Mouse (Mus musculus): ENCODE measurements around the gene Rps16. TPM values are rescaled to one million over a fixed set of nuclear protein-coding genes. Genes with fewer than 3 reads are reported as not detected.

Rps16 gene
- polyA plus RNA-seq, 1 experiment from 2014 or later, result 1,287 TPM

DNA sequence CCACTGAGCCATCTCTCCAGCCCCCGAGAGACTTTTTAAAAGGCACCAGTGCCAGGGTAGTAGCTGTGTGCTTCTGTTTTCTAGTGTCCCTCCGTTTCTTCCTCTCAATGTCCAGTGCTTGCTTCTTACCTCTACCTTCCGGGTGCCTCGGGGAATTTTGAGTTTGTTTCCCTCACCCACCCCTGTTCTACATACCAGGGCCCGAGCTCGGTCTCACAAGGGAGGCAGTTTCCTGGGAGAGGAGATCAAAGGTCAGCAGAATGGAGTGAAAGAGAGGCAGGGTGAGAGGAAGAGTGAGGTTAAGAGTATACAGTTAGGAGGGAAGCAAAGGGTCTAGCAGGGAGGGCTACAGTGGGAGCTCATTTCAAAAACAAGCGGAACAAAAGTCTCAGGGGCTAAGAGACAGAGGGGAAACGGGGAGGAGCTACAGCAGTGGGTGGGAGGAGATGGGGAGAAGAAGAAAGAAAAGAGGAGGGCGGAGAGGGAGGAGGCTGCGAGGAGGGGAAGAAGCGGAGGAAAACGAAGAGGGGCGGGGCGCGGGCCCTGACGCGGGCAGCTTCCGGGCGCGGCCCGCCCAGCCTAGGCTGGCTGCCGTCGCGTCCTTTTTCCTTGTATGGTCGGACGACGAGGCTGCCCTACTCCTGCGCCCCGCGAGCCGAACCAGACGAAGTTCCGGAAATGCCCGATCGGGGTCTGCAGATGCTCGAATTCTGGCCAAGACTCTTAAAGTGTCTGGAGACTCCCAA, 24.9 kb downstream of the Rps16 start:
- Histone ChIP-seq H3K4me2 (replicated peaks; ENCODE audit: low read depth, low read length) (peak overlapping the region; percentile 77), H3K4me1 (ENCODE audit: control insufficient read depth, insufficient read depth, low read length) (peaks cover 27% of the 10 kb centered on the region), H3K9ac (ENCODE audit: low read depth, low read length) (peak overlapping the region; percentile 68), H3K27ac (ENCODE audit: low read depth, low read length) (peak overlapping the region; percentile 98), H3K4me3 (ENCODE audit: low read length) (peak overlapping the region; percentile 37), H3K27me3 (ENCODE audit: control insufficient read depth, insufficient read depth, low read length) (no peaks in the 10 kb centered on the region), H3K36me3 (ENCODE audit: control insufficient read depth, insufficient read depth, low read length) (peaks cover 8% of the 10 kb centered on the region; the same call in 1 of the 2 replicates), H3K9me3 (ENCODE audit: control insufficient read depth, low read length) (no peaks in the 10 kb centered on the region)
- ATAC-seq (ENCODE audit: low FRiP score, low TSS enrichment), result peak; percentile 41
- WGBS, result under 1% methylated on average over 36 of the region's 36 CpGs

DNA sequence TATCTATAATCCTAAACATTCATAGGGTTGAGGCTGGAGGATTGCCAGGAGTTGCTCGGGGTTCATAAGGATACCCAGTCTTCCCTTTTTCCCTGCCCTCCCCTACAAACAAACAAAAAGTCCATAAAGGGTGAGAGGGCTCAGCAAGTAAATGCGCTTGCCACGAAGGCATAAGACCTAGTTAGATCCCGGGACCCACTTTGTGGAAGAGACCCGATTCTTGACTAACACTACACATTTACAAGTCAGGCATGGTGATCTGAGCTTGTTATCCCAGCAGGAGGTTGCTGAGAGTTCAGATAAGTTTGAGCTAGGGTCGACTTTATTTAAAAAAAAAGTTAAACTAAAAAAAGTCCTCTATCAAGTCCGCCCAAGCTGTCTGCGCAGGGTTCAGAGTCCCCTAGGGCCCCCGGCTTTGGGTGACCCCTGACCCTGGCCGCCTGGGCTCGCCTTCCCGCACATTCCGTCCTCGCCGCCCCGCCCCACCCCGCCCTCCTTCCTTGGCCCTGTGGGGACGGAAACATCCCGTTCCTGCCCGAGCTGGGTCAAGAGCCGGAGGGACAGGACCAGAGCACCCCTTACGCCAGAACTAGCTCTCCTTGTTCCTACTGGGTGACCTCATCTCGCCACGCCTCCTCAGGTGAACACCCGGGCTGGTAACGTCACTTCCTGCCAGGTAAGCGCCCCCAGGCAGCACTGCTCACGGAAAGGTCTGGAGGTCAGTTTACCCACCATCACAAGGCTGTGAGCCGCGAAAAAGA, 25.7 kb downstream of the Rps16 start:
- H3K4me3 ChIP-seq (ENCODE audit: low read length), result peak overlapping the region; percentile 37
- H3K27me3 ChIP-seq (ENCODE audit: control insufficient read depth, insufficient read depth, low read length), result no peaks in the 10 kb centered on the region
- H3K4me2 ChIP-seq (replicated peaks; ENCODE audit: low read depth, low read length), result peak overlapping the region; percentile 77
- no peak for ATAC-seq (ENCODE audit: low FRiP score, low TSS enrichment)
- peaks cover 28% of the 10 kb centered on the region for H3K4me1 ChIP-seq (ENCODE audit: control insufficient read depth, insufficient read depth, low read length)
- H3K36me3 ChIP-seq (ENCODE audit: control insufficient read depth, insufficient read depth, low read length), result peaks cover 7% of the 10 kb centered on the region; the same call in 1 of the 2 replicates
- peak overlapping the region; percentile 68 for H3K9ac ChIP-seq (ENCODE audit: low read depth, low read length)
- no peaks in the 10 kb centered on the region for H3K9me3 ChIP-seq (ENCODE audit: control insufficient read depth, low read length)
- H3K27ac ChIP-seq (ENCODE audit: low read depth, low read length), result peak overlapping the region; percentile 98
- WGBS, result 2% methylated on average over 30 of the region's 30 CpGs

DNA sequence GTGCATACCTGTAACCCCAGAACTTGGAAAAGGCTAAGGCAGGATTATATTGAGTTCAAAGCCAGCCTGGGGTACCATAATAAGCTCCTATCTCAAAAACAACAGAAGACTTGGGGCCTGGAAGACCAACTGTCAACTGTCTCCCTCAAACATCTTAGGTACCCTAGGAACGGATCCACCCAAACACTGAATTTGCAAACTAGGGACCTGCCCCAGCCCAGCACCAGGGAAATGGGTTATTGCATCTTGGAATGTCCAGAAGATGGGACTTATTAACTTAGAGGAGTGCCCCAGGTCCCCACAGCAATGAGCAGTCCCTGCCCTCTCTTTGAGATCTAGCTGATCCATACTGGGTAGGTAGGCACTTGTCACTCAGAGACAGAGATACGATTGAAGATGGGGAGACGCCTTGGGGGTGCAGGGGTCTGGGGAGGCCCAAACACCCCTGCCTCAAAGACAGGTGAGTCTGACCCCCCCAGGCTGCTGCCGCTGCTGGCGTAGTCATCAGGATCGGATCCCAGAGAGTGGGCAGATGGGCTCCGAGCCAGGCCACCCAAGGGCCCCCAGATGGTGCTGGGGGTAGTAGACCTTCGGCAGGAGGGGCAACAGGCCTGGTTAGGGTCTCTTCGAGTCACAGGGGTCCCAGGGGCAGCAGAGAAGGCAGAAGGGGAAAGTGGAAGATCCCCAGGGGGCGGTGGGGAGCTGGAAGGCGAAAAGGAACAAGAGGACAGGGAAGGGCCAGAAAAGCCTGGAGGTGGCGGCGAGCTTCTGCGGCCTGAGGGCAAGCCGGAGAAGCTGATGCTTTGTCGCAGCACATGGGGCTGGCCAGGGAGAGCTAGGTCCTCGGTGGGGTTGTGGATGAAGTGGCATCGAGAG, 27.0 kb downstream of the Rps16 start:
- Histone ChIP-seq H3K27ac (ENCODE audit: low read depth, low read length) (peak overlapping the region; percentile 96), H3K9ac (ENCODE audit: low read depth, low read length) (peak overlapping the region; percentile 83), H3K9me3 (ENCODE audit: control insufficient read depth, low read length) (no peaks in the 10 kb centered on the region), H3K4me3 (ENCODE audit: low read length) (peak overlapping the region; percentile 79), H3K4me2 (replicated peaks; ENCODE audit: low read depth, low read length) (peak overlapping the region; percentile 77), H3K4me1 (ENCODE audit: control insufficient read depth, insufficient read depth, low read length) (peaks cover 39% of the 10 kb centered on the region), H3K36me3 (ENCODE audit: control insufficient read depth, insufficient read depth, low read length) (peaks cover 7% of the 10 kb centered on the region; the same call in 1 of the 2 replicates), H3K27me3 (ENCODE audit: control insufficient read depth, insufficient read depth, low read length) (no peaks in the 10 kb centered on the region)
- ATAC-seq (ENCODE audit: low FRiP score, low TSS enrichment), result no peak
- WGBS, result 59% methylated on average over 18 of the region's 18 CpGs

DNA sequence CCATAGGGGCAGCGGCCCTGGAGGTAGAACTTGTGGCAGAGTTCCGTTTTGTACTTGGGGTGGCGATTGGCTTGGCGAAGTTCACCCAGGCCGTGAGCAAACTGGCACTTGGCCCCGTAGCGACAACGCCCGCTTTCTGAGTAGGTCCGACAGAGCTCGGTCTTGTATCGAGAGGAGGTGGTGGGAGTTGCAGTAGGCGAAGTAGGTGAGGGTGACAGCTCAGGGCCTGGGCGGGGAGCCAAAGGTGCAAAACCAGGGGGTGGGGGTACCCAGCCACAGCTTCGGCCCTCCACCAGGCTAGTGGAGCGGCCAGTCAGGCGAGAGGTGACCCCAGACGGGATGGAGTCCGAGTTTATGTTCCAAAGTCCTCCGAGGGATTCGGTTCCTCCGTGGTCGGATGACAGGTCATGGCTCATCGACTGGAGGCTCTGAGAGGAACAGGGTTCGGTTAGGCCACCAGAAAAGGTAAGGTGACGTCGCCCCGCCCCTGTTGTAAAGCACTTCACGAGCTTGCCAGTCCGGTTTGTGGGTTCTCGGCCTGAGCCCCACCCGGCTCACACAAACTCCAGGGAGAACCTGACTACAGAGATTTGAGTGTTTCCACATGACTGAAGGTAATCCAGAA, 27.7 kb downstream of the Rps16 start:
- WGBS, result 13% methylated on average over 32 of the region's 32 CpGs
- ATAC-seq (ENCODE audit: low FRiP score, low TSS enrichment), result no peak
- H3K27ac ChIP-seq (ENCODE audit: low read depth, low read length), result peak overlapping the region; percentile 96

DNA sequence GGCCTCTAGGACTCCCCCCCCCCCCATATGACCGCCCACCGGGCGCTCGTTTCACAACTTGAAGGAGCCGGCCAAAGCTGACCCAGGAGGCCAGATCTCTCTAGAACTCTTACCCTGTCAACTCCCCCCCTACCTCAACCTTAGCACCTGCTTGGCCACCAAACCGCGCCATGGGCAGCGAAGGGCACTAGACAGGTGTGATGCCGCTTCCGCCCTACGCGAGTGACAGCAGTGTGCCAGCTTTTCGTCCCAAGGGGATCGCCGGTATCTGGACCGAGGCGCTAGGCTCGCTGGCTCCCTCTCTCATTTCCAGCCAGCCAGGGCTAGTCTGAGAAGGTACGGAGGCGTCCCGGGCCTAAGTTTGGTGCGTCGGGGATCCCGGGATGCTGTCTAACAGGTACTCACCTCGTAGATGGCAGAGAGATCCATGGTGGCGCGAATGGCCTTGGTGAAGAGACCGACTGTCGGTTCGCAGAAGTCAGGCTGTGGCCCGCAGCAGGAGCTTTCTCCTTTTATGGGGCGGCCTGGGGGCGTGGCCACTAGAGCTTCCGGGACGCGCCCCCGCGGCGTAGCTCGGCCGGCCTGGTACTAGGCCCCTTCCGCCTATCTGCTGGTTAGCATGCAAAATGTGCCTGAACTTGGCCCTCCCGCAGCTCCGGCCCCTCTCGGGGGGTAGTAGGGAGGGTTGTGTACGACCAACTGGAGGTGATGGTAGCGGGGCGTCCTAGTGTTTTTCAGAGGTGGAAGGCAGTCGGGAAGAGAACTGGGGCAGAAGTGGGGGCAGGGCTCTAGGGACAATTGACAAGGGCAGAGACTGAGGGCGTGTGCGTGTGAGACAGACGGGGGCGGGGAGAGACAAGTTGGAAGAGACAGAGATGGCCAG, 28.6 kb downstream of the Rps16 start:
- H3K27ac ChIP-seq (ENCODE audit: low read depth, low read length), result peak overlapping the region; percentile 96
- peak overlapping the region; percentile 83 for H3K9ac ChIP-seq (ENCODE audit: low read depth, low read length)
- H3K9me3 ChIP-seq (ENCODE audit: control insufficient read depth, low read length), result no peaks in the 10 kb centered on the region
- under 1% methylated on average over 53 of the region's 53 CpGs for WGBS
- H3K4me3 ChIP-seq (ENCODE audit: low read length), result peak overlapping the region; percentile 79
- ATAC-seq (ENCODE audit: low FRiP score, low TSS enrichment), result peak; percentile 38
- H3K4me2 ChIP-seq (replicated peaks; ENCODE audit: low read depth, low read length), result peak overlapping the region; percentile 77
- H3K27me3 ChIP-seq (ENCODE audit: control insufficient read depth, insufficient read depth, low read length), result no peaks in the 10 kb centered on the region
- peaks cover 49% of the 10 kb centered on the region for H3K4me1 ChIP-seq (ENCODE audit: control insufficient read depth, insufficient read depth, low read length)
- peaks cover 7% of the 10 kb centered on the region; the same call in 1 of the 2 replicates for H3K36me3 ChIP-seq (ENCODE audit: control insufficient read depth, insufficient read depth, low read length)

More for the DNA sequence above, 27.7 kb downstream of the Rps16 start:
- peak overlapping the region; percentile 83 for H3K9ac ChIP-seq (ENCODE audit: low read depth, low read length)
- H3K4me3 ChIP-seq (ENCODE audit: low read length), result peak overlapping the region; percentile 79
- H3K4me2 ChIP-seq (replicated peaks; ENCODE audit: low read depth, low read length), result peak overlapping the region; percentile 77
- no peaks in the 10 kb centered on the region for H3K27me3 ChIP-seq (ENCODE audit: control insufficient read depth, insufficient read depth, low read length)
- H3K36me3 ChIP-seq (ENCODE audit: control insufficient read depth, insufficient read depth, low read length), result peaks cover 7% of the 10 kb centered on the region; the same call in 1 of the 2 replicates
- no peaks in the 10 kb centered on the region for H3K9me3 ChIP-seq (ENCODE audit: control insufficient read depth, low read length)
- H3K4me1 ChIP-seq (ENCODE audit: control insufficient read depth, insufficient read depth, low read length), result peaks cover 46% of the 10 kb centered on the region

DNA sequence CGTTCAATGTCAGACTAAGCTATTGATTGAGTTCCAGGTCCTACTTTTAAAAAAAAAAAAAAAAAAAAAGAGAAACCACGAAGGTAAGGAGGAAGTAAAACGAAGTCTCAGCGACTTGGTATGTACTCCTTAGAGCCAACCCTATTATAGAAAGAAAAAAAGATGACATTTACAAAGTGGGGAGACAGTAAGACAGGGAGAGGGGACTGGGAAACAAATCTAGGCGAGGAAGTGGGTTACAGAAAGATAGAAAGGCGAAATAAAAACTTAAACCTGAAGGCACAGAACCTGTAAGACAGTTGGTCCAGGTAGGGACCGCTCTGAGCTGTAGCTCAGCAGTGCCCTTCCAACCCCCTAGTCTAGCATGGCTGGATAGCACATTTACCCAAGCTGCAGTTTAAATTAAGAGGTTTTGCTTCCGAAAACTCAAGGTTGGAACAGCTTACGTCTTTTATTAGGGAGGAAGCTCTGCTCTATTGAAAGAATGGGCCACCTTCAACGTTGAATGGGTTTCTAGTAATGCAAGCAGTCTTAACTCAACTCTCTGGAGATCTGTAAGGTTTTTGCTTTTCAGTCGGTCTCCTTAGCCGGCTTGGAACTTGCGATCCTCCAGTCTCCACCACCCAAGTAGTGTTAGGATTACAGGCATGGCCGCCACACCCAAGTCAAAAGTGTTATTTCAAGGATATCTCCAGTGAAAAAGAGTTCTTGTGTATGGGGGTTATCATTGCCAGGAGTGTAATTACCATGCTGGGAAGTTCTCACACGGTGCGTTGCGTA, 30.0 kb downstream of the Rps16 start, which contains the start of gene Zfp36:
Gene Zfp36, minus strand, starts transcription at position 17 of the 780 bp plus-strand sequence.
- no peaks in the 10 kb centered on the region for H3K9me3 ChIP-seq (ENCODE audit: control insufficient read depth, low read length)
- 52% methylated on average over 17 of the region's 17 CpGs for WGBS
- peak within 1 kb of the TSS; percentile 77 for H3K4me2 ChIP-seq (replicated peaks; ENCODE audit: low read depth, low read length)
- ATAC-seq (ENCODE audit: low FRiP score, low TSS enrichment), result no peak
- H3K27ac ChIP-seq (ENCODE audit: low read depth, low read length), result peak within 1 kb of the TSS; percentile 99
- H3K36me3 ChIP-seq (ENCODE audit: control insufficient read depth, insufficient read depth, low read length), result peaks cover 7% of the 10 kb centered on the region; the same call in 1 of the 2 replicates
- H3K27me3 ChIP-seq (ENCODE audit: control insufficient read depth, insufficient read depth, low read length), result no peaks in the 10 kb centered on the region
- H3K4me3 ChIP-seq (ENCODE audit: low read length), result peak within 1 kb of the TSS; percentile 79
- peaks cover 49% of the 10 kb centered on the region for H3K4me1 ChIP-seq (ENCODE audit: control insufficient read depth, insufficient read depth, low read length)
- H3K9ac ChIP-seq (ENCODE audit: low read depth, low read length), result peak within 1 kb of the TSS; percentile 83

DNA sequence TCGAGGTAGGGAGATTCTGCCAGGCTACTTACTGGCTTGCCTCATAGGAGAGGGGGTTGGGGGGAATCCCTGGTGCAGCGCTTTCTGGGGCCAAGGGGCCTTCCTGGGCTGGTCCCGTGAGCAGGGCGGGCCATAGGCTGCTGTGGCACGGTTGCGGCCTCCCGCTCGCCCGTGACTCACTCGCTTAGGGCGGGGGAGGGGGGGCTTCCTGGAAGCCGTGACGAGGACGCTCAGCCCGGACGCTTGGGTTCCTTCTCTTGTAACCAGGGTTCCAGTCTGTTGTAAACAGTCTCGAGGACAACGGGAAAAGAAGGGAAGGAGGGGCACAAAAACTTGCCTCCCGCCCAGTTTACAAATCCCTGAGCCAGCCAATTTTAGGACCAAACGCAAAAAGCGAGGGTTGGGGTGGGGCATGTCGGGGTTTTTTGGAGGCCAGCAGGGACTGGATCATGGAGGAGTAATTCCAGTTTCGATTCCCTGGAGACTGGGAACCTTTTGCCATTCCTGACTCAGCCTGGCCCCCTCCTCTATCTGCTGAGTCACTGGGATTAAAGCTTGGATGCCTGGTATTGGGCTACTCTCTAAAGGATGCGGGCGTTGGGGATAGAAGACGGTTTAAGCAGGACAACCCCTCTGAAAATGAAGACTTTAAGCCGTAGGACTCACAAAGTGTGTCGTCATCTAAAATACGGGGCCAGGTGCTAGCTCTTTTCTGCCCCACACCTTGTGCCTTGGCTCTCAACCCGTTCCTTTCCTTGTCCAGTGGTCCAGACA, 30.8 kb downstream of the Rps16 start:
- Histone ChIP-seq H3K4me3 (ENCODE audit: low read length) (peak overlapping the region; percentile 31), H3K27me3 (ENCODE audit: control insufficient read depth, insufficient read depth, low read length) (no peaks in the 10 kb centered on the region), H3K27ac (ENCODE audit: low read depth, low read length) (peak overlapping the region; percentile 99), H3K9me3 (ENCODE audit: control insufficient read depth, low read length) (no peaks in the 10 kb centered on the region), H3K4me2 (replicated peaks; ENCODE audit: low read depth, low read length) (peak overlapping the region; percentile 48), H3K36me3 (ENCODE audit: control insufficient read depth, insufficient read depth, low read length) (peaks cover 13% of the 10 kb centered on the region; the same call in 1 of the 2 replicates), H3K4me1 (ENCODE audit: control insufficient read depth, insufficient read depth, low read length) (peaks cover 49% of the 10 kb centered on the region), H3K9ac (ENCODE audit: low read depth, low read length) (peak overlapping the region; percentile 51; the same call in 1 of the 2 replicates)
- ATAC-seq (ENCODE audit: low FRiP score, low TSS enrichment), result peak; percentile 14; the same call in 1 of the 2 replicates
- 7% methylated on average over 30 of the region's 30 CpGs for whole genome bisulfite sequencing
